Mouse (Mus musculus) G1E (cell line): ENCODE results near the gene Uts2r.

Experiments used
- CTCF ChIP-seq: IDR thresholded peaks from 2 replicates; pipeline ENCODE4 v1.5.1; 2012; ENCODE audit warnings: low read depth, low read length, inconsistent platforms, mixed read lengths
- TAL1 ChIP-seq: conservative IDR thresholded peaks from 2 replicates; pipeline ENCODE4 v1.6.1; 2012; ENCODE audit warnings: low read depth, low read length, inconsistent platforms, mixed read lengths

DNA sequence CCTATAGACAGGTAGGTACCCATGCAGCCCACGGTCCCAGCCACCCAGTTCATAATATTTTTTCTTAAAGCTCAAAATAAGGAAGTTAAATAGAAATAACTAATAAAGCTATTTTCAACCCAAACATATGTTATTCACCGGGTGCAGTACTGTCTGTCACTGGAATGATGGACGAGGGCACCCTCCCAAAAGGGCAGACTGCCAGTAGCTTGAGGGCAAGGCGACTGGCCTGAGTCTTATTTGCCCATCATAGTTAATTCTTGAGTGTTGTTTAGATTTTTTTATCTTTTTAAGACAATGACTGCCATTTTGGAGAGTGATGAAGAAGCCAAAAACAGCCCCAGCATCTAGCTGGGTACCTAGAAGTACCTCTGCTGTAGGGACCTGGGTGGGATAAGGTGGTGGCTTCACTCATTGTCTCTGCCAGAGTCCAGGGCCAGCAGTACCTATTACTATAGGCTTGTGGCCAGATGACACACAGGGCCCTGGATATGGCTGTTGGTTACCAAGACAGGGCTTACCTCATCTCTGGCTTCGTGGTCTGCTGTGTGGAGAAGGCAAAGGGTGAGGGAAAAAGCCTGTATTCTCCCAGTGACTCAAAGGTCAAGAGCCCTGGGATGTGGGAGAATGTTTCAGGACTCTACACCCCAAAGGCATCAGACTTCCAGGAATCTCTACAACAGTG is 47.8 kb upstream of the Uts2r start:
- TF ChIP-seq TAL1, result no peak
- TF ChIP-seq CTCF, result no peak
